8 mouse cellular contexts compared by ENCODE assay signal in the genomic region with DNA sequence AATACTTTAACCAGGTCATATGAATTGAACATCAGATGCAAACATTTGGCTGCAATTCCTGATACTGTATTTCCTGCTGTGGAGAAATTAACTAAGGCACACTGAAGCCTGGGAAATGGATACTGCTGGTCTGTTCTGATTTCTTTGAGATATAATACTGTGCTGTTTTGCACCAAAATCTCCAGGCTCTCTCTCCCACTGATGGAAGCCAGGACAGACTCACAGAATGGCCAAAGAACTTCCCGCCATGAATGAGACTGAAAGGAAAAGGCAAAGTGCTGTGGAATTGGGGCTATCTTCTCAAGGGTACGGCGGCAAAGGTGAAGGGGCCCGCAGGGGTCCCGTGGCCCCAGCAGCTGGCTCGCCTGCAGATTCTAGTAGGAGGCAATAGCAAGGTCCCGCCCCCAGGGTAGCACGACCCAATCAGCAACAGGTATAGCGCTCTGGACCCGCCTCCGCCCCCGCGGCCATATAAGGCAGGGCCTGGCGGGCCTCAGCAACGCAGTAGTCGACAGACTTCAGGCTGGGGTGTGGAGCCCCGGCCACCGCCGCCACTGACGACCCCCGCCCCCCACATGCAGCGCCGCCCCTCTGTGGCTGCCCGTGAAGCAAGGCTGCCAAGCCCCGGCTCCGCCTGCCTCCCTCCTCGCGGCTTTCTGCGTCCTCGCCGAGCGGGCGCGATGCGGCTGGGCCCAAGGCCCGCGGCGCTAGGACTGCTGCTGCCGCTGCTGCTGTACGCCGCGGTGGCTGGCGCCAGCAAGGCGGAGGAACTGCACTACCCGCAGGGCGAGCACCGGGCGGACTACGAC. TPM values are rescaled to one million over a fixed set of nuclear protein-coding genes. Genes with fewer than 3 reads are reported as not detected.
A peak's percentile ranks its signal among the peaks of the same experiment; 100 is the strongest.
DNase-seq lines count a peak whose midpoint lies in the region; ATAC-seq lines count a peak whose summit lies in the region.

A gene (plus strand): TSS at position 474 of the 809 bp plus-strand sequence.

- peak within 1 kb of the TSS; percentile 58 for H3K4me2 ChIP-seq in forebrain, embryonic 14.5 days (ENCODE audit: low read length)
- peak within 1 kb of the TSS; percentile 64 for H3K4me2 ChIP-seq in neural tube, embryonic 15.5 days

- peak; percentile 95 for DNase-seq in ES-CJ7 (ENCODE audit: low read depth, low spot score)
- peak; percentile 94 for DNase-seq in cerebellum, adult 11 months
- DNase-seq in forebrain, embryonic 14.5 days (ENCODE audit: low spot score) = peak; percentile 97
- DNase-seq in heart, postnatal 14 days = peak; percentile 96
- peak; percentile 97 for DNase-seq in layer of hippocampus, adult 11-12 months (ENCODE audit: low spot score)
- DNase-seq in lung, adult 18-20 months = peak; percentile 95 to 96
- peak; percentile 96 for DNase-seq in testis, postnatal 14 days (ENCODE audit: low spot score)

- H3K9ac ChIP-seq in forebrain, embryonic 14.5 days (ENCODE audit: low read length) = peak within 1 kb of the TSS; percentile 96
- H3K9ac ChIP-seq in neural tube, embryonic 15.5 days (replicated peaks) = peak within 1 kb of the TSS; percentile 94

- H3K4me3 ChIP-seq in forebrain, embryonic 14.5 days (ENCODE audit: low read depth, low read length) = peak within 1 kb of the TSS; percentile 72
- peak within 1 kb of the TSS; percentile 83 for H3K4me3 ChIP-seq in neural tube, embryonic 15.5 days (replicated peaks)

- intact Hi-C loops in heart, postnatal 14 days (cut with DNase I) = loop anchor here (5.0 to 10.0 kb wide), 2 partner anchors 99 to 513 kb away; no protein-coding TSS in a partner anchor

- peak; percentile 100 for ATAC-seq in forebrain, embryonic 14.5 days
- ATAC-seq in neural tube, embryonic 15.5 days (ENCODE audit: low FRiP score) = peak; percentile 100

- H3K27ac ChIP-seq in forebrain, embryonic 14.5 days (ENCODE audit: low read depth, low read length) = peak within 1 kb of the TSS; percentile 96
- peak within 1 kb of the TSS; percentile 96 for H3K27ac ChIP-seq in neural tube, embryonic 15.5 days (replicated peaks)

- H3K4me1 ChIP-seq in forebrain, embryonic 14.5 days (ENCODE audit: control insufficient read depth, insufficient read depth, low read length) = peaks cover 13% of the 10 kb centered on the region
- peaks cover 25% of the 10 kb centered on the region for H3K4me1 ChIP-seq in neural tube, embryonic 15.5 days

- under 1% methylated on average over 49 of the region's 49 CpGs for WGBS in forebrain, embryonic 14.5 days
- under 1% methylated on average over 46 of the region's 49 CpGs for WGBS in neural tube, embryonic 15.5 days

- H3K36me3 ChIP-seq in forebrain, embryonic 14.5 days (ENCODE audit: control insufficient read depth, insufficient read depth, low read length) = peaks cover 22% of the 10 kb centered on the region
- H3K36me3 ChIP-seq in neural tube, embryonic 15.5 days = peaks cover 12% of the 10 kb centered on the region

- no peaks in the 10 kb centered on the region for H3K9me3 ChIP-seq in forebrain, embryonic 14.5 days (replicated peaks; ENCODE audit: control insufficient read depth, low read length)
- H3K9me3 ChIP-seq in neural tube, embryonic 15.5 days (replicated peaks) = no peaks in the 10 kb centered on the region

- H3K27me3 ChIP-seq in forebrain, embryonic 14.5 days (replicated peaks; ENCODE audit: control insufficient read depth, insufficient read depth, low read length) = no peaks in the 10 kb centered on the region
- no peaks in the 10 kb centered on the region for H3K27me3 ChIP-seq in neural tube, embryonic 15.5 days (replicated peaks)

RNA-seq across cellular contexts. Expression of the gene that starts here (rescaled TPM):
- 327 and 330 TPM in 2 replicates for polyA plus RNA-seq in forebrain, embryonic 14.5 days (2014; fragmentation: Nextera tagmentation; extraction: Ambion mirVana)
- 10 to 100 TPM; 25.1 to 27.1 TPM for total RNA-seq in heart, postnatal 14 days (2021)
- 233 and 243 TPM in 2 replicates for polyA plus RNA-seq in neural tube, embryonic 15.5 days (2015; fragmentation: Nextera tagmentation; extraction: Ambion mirVana)

Comparison
In these comparisons a context has a peak if more than half of its experiments do, and no peak if none do; other contexts are left out.
1. Peak in every context shown above with its lines: DNase-seq, ATAC-seq, H3K4me3 ChIP-seq and H3K27ac ChIP-seq.